Mouse (Mus musculus): ENCODE measurements at regions not wholly inside any gene's neighbourhood (a gene's known extent, or its start where the extent isn't known, plus 50 kb on each side); places are given as distances from the start of the nearest gene placed in this dataset. TPM values are rescaled to one million over a fixed set of nuclear protein-coding genes. Genes with fewer than 3 reads are reported as not detected.
A peak's percentile ranks its signal among the peaks of the same experiment; 100 is the strongest.

GRCm38 (mm10) chr15:14628523-14628922, 1455.0 kb upstream of the Cdh6 start:
- H3K4me3 ChIP-seq (ENCODE audit: low read depth, low read length) = no peak overlapping the region
- no peaks in the 10 kb centered on the region for H3K4me1 ChIP-seq (replicated peaks; ENCODE audit: control insufficient read depth, insufficient read depth, low read length)
- DNase-seq (ENCODE audit: low spot score) = no peak
- 49% methylated on average over 1 of the region's 1 CpGs for WGBS
- no peak overlapping the region for H3K9ac ChIP-seq (ENCODE audit: low read length)
- no peaks in the 10 kb centered on the region for H3K9me3 ChIP-seq (ENCODE audit: control insufficient read depth, low read length)
- H3K4me2 ChIP-seq (ENCODE audit: low read depth, low read length, severe bottlenecking) = no peak overlapping the region
- H3K27me3 ChIP-seq (ENCODE audit: control insufficient read depth, insufficient read depth, low read length) = no peaks in the 10 kb centered on the region
- 0 out of 2 replicates have a peak, but pooled peaks have one; percentile 51 for ATAC-seq (replicated peaks; ENCODE audit: low FRiP score)
- H3K36me3 ChIP-seq (ENCODE audit: control insufficient read depth, insufficient read depth, low read length) = no peaks in the 10 kb centered on the region
- no peak overlapping the region for H3K27ac ChIP-seq (ENCODE audit: low read depth, low read length)

- Histone ChIP-seq H3K36me3 (ENCODE audit: control insufficient read depth, insufficient read depth, low read length) (no peaks in the 10 kb centered on the region), H3K4me2 (ENCODE audit: low read depth, low read length, severe bottlenecking) (no peak overlapping the region), H3K27me3 (ENCODE audit: control insufficient read depth, insufficient read depth, low read length) (no peaks in the 10 kb centered on the region), H3K4me3 (ENCODE audit: low read depth, low read length) (no peak overlapping the region), H3K9me3 (ENCODE audit: control insufficient read depth, low read length) (no peaks in the 10 kb centered on the region), H3K9ac (ENCODE audit: low read length) (no peak overlapping the region), H3K27ac (ENCODE audit: low read depth, low read length) (no peak overlapping the region), H3K4me1 (replicated peaks; ENCODE audit: control insufficient read depth, insufficient read depth, low read length) (no peaks in the 10 kb centered on the region)
- no peak for ATAC-seq (replicated peaks; ENCODE audit: low FRiP score)
- no peak for DNase-seq (ENCODE audit: low spot score)
- 82% methylated on average over 1 of the region's 1 CpGs for WGBS
Observed at GRCm38 (mm10) chr15:14606691-14607090, 1433.2 kb upstream of the Cdh6 start.

Small RNAs in the stretch of these regions (microRNA-seq; reads per million reads assigned to microRNA genes)
- gene Gm24080 (ENCODE audit: insufficient number of aligned reads) = not detected

All from forebrain, embryonic 11.5 days (tissue).